Mouse (Mus musculus) hindbrain, embryonic 14.5 days (tissue): ENCODE results near the gene Gas2. TPM values are rescaled to one million over a fixed set of nuclear protein-coding genes. Genes with fewer than 3 reads are reported as not detected.

Experiments used
- ATAC-seq: fragments of 200-750 bp; cut with Nextera tagmentation; 2 replicates; pipeline ENCODE4 v1.8.0; 2017; ENCODE audit warnings: moderate number of reproducible peaks, mild to moderate bottlenecking, moderate TSS enrichment, moderate library complexity; ENCODE audit not compliant: low FRiP score
- DNase-seq: peaks from one replicate; pipeline ENCODE4 v3.0.0-alpha.2; 2015; ENCODE audit warnings: low spot score
- H3K27ac ChIP-seq: fragments of 300-500 bp; sonication (generic); 2 replicates; pipeline ENCODE4 v1.5.1; 2014; ENCODE audit warnings: mild to moderate bottlenecking, moderate library complexity
- H3K27me3 ChIP-seq: fragments of 300-500 bp; sonication (generic); 2 replicates; pipeline ENCODE4 v1.6.1; 2014; ENCODE audit warnings: mild to moderate bottlenecking, low read length, mixed read lengths; ENCODE audit not compliant: control insufficient read depth, insufficient read depth
- H3K36me3 ChIP-seq: fragments of 300-500 bp; sonication (generic); replicated peaks from 2 replicates; pipeline ENCODE4 v1.6.1; 2014; ENCODE audit not compliant: control insufficient read depth, insufficient read depth
- H3K4me1 ChIP-seq: fragments of 300-500 bp; sonication (generic); replicated peaks from 2 replicates; pipeline ENCODE4 v1.6.1; 2014; ENCODE audit warnings: antibody characterized with exemption, low read length, mixed read lengths; ENCODE audit not compliant: control insufficient read depth, insufficient read depth
- H3K4me2 ChIP-seq: fragments of 300-500 bp; sonication (generic); replicated peaks from 2 replicates; pipeline ENCODE4 v1.6.1; 2014; ENCODE audit warnings: mild to moderate bottlenecking, moderate library complexity
- H3K4me3 ChIP-seq: fragments of 300-500 bp; sonication (generic); replicated peaks from 2 replicates; pipeline ENCODE4 v1.5.1; 2014; ENCODE audit warnings: mild to moderate bottlenecking, low read length
- H3K9ac ChIP-seq: fragments of 300-500 bp; sonication (generic); 2 replicates; pipeline ENCODE4 v1.6.1; 2014
- H3K9me3 ChIP-seq: fragments of 300-500 bp; sonication (generic); 2 replicates; pipeline ENCODE4 v1.6.1; 2016; ENCODE audit warnings: low read length; ENCODE audit not compliant: control insufficient read depth
- WGBS: fragments of 180-500 bp; shearing (Covaris S2); extraction: QIAGEN DNeasy Blood & Tissue Kit; methylation state at CpG from one replicate; pipeline ENCODE4 v1.1.7; 2014; 5-methylcytosine and 5-hydroxymethylcytosine counted together
- polyA plus RNA-seq: library from polyadenylated mRNA; unstranded; fragments of >200 nt; fragmentation: Nextera tagmentation; extraction: Ambion mirVana; gene quantifications from 2 replicates; pipeline ENCODE4 v1.2.1, GENCODE M21; 2014

The Gas2 gene
- polyA plus RNA-seq, 1 experiment from 2014 or later = 14.3 TPM

- no peak overlapping the region for H3K9ac ChIP-seq
- no peaks in the 10 kb centered on the region for H3K9me3 ChIP-seq
- H3K4me1 ChIP-seq = no peaks in the 10 kb centered on the region
- WGBS = 59% methylated on average over 2 of the region's 2 CpGs
- H3K27me3 ChIP-seq = no peaks in the 10 kb centered on the region
- no peaks in the 10 kb centered on the region for H3K36me3 ChIP-seq
- DNase-seq = no peak
- H3K4me3 ChIP-seq = no peak overlapping the region
- no peak overlapping the region for H3K27ac ChIP-seq
- ATAC-seq = no peak
- no peak overlapping the region for H3K4me2 ChIP-seq
Measured at GRCm38 (mm10) chr7:51894939-51895338, 33.1 kb downstream of the Gas2 start.

- Histone ChIP-seq H3K9me3 (no peaks in the 10 kb centered on the region), H3K27me3 (no peaks in the 10 kb centered on the region), H3K4me2 (no peak overlapping the region), H3K36me3 (no peaks in the 10 kb centered on the region), H3K4me3 (no peak overlapping the region), H3K4me1 (no peaks in the 10 kb centered on the region), H3K27ac (no peak overlapping the region), H3K9ac (no peak overlapping the region)
- 70% methylated on average over 6 of the region's 6 CpGs for WGBS
- DNase-seq (no peak), ATAC-seq (no peak)
Measured at GRCm38 (mm10) chr7:51899066-51899465, 37.3 kb downstream of the Gas2 start.

GRCm38 (mm10) chr7:51913292-51914050, 51.7 kb downstream of the Gas2 start:
- ATAC-seq (no peak), DNase-seq (no peak)
- Histone ChIP-seq H3K9ac (no peak overlapping the region), H3K27ac (no peak overlapping the region), H3K4me1 (no peaks in the 10 kb centered on the region), H3K27me3 (no peaks in the 10 kb centered on the region), H3K9me3 (no peaks in the 10 kb centered on the region), H3K4me2 (no peak overlapping the region), H3K36me3 (no peaks in the 10 kb centered on the region), H3K4me3 (no peak overlapping the region)
- WGBS = 96% methylated on average over 3 of the region's 3 CpGs

- WGBS = 79% methylated on average over 2 of the region's 2 CpGs
- DNase-seq (no peak), ATAC-seq (no peak)
- Histone ChIP-seq H3K9me3 (no peaks in the 10 kb centered on the region), H3K4me1 (no peaks in the 10 kb centered on the region), H3K36me3 (no peaks in the 10 kb centered on the region), H3K9ac (no peak overlapping the region), H3K4me3 (no peak overlapping the region), H3K27ac (no peak overlapping the region), H3K4me2 (no peak overlapping the region), H3K27me3 (no peaks in the 10 kb centered on the region)
Measured at GRCm38 (mm10) chr7:51914132-51914531, 52.3 kb downstream of the Gas2 start.

GRCm38 (mm10) chr7:51928761-51929519, 67.1 kb downstream of the Gas2 start:
- Histone ChIP-seq H3K27ac (peak overlapping the region; percentile 78), H3K36me3 (no peaks in the 10 kb centered on the region), H3K4me1 (peaks cover 15% of the 10 kb centered on the region), H3K4me3 (no peak overlapping the region), H3K4me2 (peak overlapping the region; percentile 21), H3K27me3 (no peaks in the 10 kb centered on the region), H3K9me3 (no peaks in the 10 kb centered on the region), H3K9ac (peak overlapping the region; percentile 37; the same call in 1 of the 2 replicates)
- ATAC-seq (peak; percentile 80), DNase-seq (peak; percentile 30)
- 7% methylated on average over 10 of the region's 10 CpGs for WGBS

- Histone ChIP-seq H3K27me3 (no peaks in the 10 kb centered on the region), H3K9me3 (no peaks in the 10 kb centered on the region), H3K36me3 (no peaks in the 10 kb centered on the region), H3K4me3 (no peak overlapping the region), H3K27ac (no peak overlapping the region), H3K4me2 (no peak overlapping the region), H3K4me1 (peaks cover 15% of the 10 kb centered on the region), H3K9ac (no peak overlapping the region)
- DNase-seq (no peak), ATAC-seq (no peak)
- WGBS = 73% methylated on average over 4 of the region's 4 CpGs
Measured at GRCm38 (mm10) chr7:51931217-51931616, 69.4 kb downstream of the Gas2 start.

- Histone ChIP-seq H3K27ac (no peak overlapping the region), H3K9me3 (no peaks in the 10 kb centered on the region), H3K4me2 (no peak overlapping the region), H3K27me3 (no peaks in the 10 kb centered on the region), H3K36me3 (no peaks in the 10 kb centered on the region), H3K4me1 (no peaks in the 10 kb centered on the region), H3K4me3 (no peak overlapping the region), H3K9ac (no peak overlapping the region)
- DNase-seq (no peak), ATAC-seq (no peak)
- WGBS = 98% methylated on average over 1 of the region's 1 CpGs
Measured at GRCm38 (mm10) chr7:51937337-51937736, 75.5 kb downstream of the Gas2 start.

GRCm38 (mm10) chr7:51940461-51940860, 78.6 kb downstream of the Gas2 start:
- H3K4me3 ChIP-seq = no peak overlapping the region
- DNase-seq (no peak), ATAC-seq (no peak)
- WGBS = 77% methylated on average over 2 of the region's 2 CpGs
- no peak overlapping the region for H3K9ac ChIP-seq
- H3K9me3 ChIP-seq = no peaks in the 10 kb centered on the region
- H3K4me1 ChIP-seq = no peaks in the 10 kb centered on the region
- H3K36me3 ChIP-seq = no peaks in the 10 kb centered on the region
- no peak overlapping the region for H3K27ac ChIP-seq
- no peak overlapping the region for H3K4me2 ChIP-seq
- H3K27me3 ChIP-seq = no peaks in the 10 kb centered on the region

GRCm38 (mm10) chr7:51955424-51956041, 93.7 kb downstream of the Gas2 start:
- ATAC-seq (peak; percentile 48), DNase-seq (no peak)
- 48% methylated on average over 9 of the region's 9 CpGs for WGBS
- Histone ChIP-seq H3K4me3 (no peak overlapping the region), H3K27me3 (no peaks in the 10 kb centered on the region), H3K9me3 (no peaks in the 10 kb centered on the region), H3K4me1 (peaks cover 9% of the 10 kb centered on the region), H3K27ac (peak overlapping the region; percentile 4; the same call in 1 of the 2 replicates), H3K4me2 (no peak overlapping the region), H3K36me3 (no peaks in the 10 kb centered on the region), H3K9ac (no peak overlapping the region)
